Mouse (Mus musculus): ENCODE data around the gene Clgn. TPM values are rescaled to one million over a fixed set of nuclear protein-coding genes. Genes with fewer than 3 reads are reported as not detected.
A peak's percentile ranks its signal among the peaks of the same experiment; 100 is the strongest.

Clgn gene
- total and polyA plus RNA-seq, 3 experiments: 0.59 to 1.5 (median 1.2) TPM

DNA sequence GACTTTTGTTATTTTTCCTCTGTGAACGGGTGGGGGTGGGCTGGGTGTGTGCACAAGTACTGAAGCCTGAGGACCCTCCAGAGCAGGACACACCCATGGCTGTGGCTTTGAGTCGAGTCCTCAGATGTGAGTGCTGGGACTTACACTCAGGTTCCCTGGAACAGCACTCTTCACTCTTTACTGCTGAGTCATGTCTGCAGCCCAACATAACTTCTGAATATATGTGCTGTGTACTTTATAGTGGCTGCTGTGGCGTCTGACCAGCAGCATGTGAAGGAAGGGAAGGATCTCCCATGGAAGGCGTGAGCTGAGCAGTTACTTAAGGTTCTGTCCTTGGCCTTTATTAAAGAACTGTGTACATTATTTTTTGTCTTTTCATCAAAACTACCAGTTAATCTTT lies 9.5 kb upstream of the Clgn start:
- H3K9me3 ChIP-seq (replicated peaks; ENCODE audit: low read length): no peaks in the 10 kb centered on the region

DNA sequence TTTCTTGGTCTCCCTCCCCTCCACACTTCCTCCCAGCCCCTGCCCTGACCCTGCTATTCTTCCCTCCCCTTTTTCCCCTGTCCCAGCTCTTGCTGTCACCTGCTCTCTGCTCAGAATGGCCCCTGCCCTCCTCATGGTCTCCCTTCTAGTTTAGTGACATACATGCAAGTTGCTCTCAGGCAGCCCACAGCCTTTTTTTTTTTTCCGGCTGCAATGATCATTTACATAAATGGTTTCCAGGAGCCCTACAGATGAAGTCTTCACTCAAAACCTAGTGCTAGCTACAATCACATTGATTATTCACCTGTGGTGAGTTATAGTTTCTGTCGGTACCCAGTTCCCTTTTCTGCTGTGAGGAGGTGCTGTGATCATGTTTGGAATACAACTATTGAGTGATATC lies 8.7 kb upstream of the Clgn start:
- dilution Hi-C loops (cut with MboI; ENCODE audit: extremely low pct_ligation_motif_present, extremely low pct_unique_long_range_greater_than_20kb, low sequenced_read_pairs): no loop called here
- no peaks in the 10 kb centered on the region for H3K9me3 ChIP-seq (replicated peaks; ENCODE audit: low read length)
- H3K9ac ChIP-seq (ENCODE audit: insufficient read depth, low read depth): no peak overlapping the region

More for the DNA sequence above, 9.5 kb upstream of the Clgn start:
- in situ Hi-C loops (cut with MboI; ENCODE audit: low pct_ligation_motif_present, low pct_unique_long_range_greater_than_20kb, low sequenced_read_pairs) (no loop called here), dilution Hi-C loops (cut with MboI; ENCODE audit: extremely low pct_ligation_motif_present, extremely low pct_unique_long_range_greater_than_20kb, low sequenced_read_pairs) (no loop called here)
- no peak for TF ChIP-seq MXI1 (IDR thresholded peaks at IDR 0.05; ENCODE audit: low read depth, low read length)
- TF ChIP-seq NRF1 (IDR thresholded peaks at IDR 0.05; ENCODE audit: low read depth, low read length): no peak
- no peak for TF ChIP-seq EP300 (IDR thresholded peaks at IDR 0.05; ENCODE audit: low read length)
- TF ChIP-seq CHD1 (IDR thresholded peaks at IDR 0.05; ENCODE audit: low read depth, low read length): no peak
- no peak for TF ChIP-seq TCF12 (IDR thresholded peaks at IDR 0.05; ENCODE audit: low read depth, low read length)
- TF ChIP-seq RAD21 (IDR thresholded peaks at IDR 0.05; ENCODE audit: low read depth, low read length): no peak
- no peak for TF ChIP-seq ELF1 (IDR thresholded peaks at IDR 0.05; ENCODE audit: low read depth, low read length)
- TF ChIP-seq MAX (IDR thresholded peaks at IDR 0.05; ENCODE audit: low read length): no peak
- TF ChIP-seq CHD2 (IDR thresholded peaks at IDR 0.05; ENCODE audit: low read length): no peak
- TF ChIP-seq KAT2A (IDR thresholded peaks at IDR 0.05; ENCODE audit: insufficient replicate concordance, low read length): no peak
- TF ChIP-seq JUN (IDR thresholded peaks at IDR 0.05; ENCODE audit: insufficient read depth, low read depth, low read length): no peak
- TF ChIP-seq POLR2AphosphoS2 (IDR thresholded peaks at IDR 0.05; ENCODE audit: low read depth, low read length): no peak
- no peak for TF ChIP-seq UBTF (IDR thresholded peaks at IDR 0.05; ENCODE audit: low read depth, low read length)
- TF ChIP-seq IRF4 (IDR thresholded peaks at IDR 0.05; ENCODE audit: low read depth, low read length): no peak
- no peak for TF ChIP-seq BHLHE40 (IDR thresholded peaks at IDR 0.05; ENCODE audit: low read depth, low read length)
- TF ChIP-seq MYC (IDR thresholded peaks at IDR 0.05; ENCODE audit: low read depth, low read length): no peak
- TF ChIP-seq GABPA (IDR thresholded peaks at IDR 0.05; ENCODE audit: insufficient replicate concordance, low read depth, low read length): no peak
- TF ChIP-seq HCFC1 (IDR thresholded peaks at IDR 0.05; ENCODE audit: low read depth, low read length): no peak
- Histone ChIP-seq H3K4me1 (ENCODE audit: control insufficient read depth in 1 of 2, insufficient read depth in 2 of 2) (peaks cover 0 to 11% of the 10 kb centered on the region in 2 experiments; a peak in 2 of 4 replicates), H3K27ac (ENCODE audit: insufficient read depth, low read depth) (no peak overlapping the region), H3K79me2 (replicated peaks; ENCODE audit: control insufficient read depth, extremely low read depth, insufficient read depth, poor library complexity, severe bottlenecking) (no peaks in the 10 kb centered on the region), H3K4me2 (ENCODE audit: insufficient read depth, low read depth, poor library complexity, severe bottlenecking) (no peak overlapping the region), H3K27me3 (replicated peaks) (no peaks in the 10 kb centered on the region), H3K4me3 (replicated peaks in 1 of 3; ENCODE audit: low read depth in 2 of 3, low read length in 2 of 3, poor library complexity in 1 of 3) (no peak overlapping the region), H3K9ac (ENCODE audit: insufficient read depth, low read depth) (no peak overlapping the region), H3K36me3 (replicated peaks in 1 of 2; ENCODE audit: control insufficient read depth in 1 of 2, insufficient read depth in 1 of 2, low read length in 1 of 2) (no peaks in the 10 kb centered on the region)
- no peak for DNase-seq (ENCODE audit: extremely low read depth)

More for the DNA sequence above, 8.7 kb upstream of the Clgn start:
- DNase-seq (ENCODE audit: extremely low read depth): peak; percentile 49
- TF ChIP-seq MAX (IDR thresholded peaks at IDR 0.05; ENCODE audit: low read length): no peak
- TF ChIP-seq ZNF384 (IDR thresholded peaks at IDR 0.05; ENCODE audit: low read depth, low read length): peak; percentile 92
- H3K27ac ChIP-seq (ENCODE audit: insufficient read depth, low read depth): no peak overlapping the region
- no peaks in the 10 kb centered on the region for H3K27me3 ChIP-seq (replicated peaks)
- no peaks in the 10 kb centered on the region for H3K79me2 ChIP-seq (replicated peaks; ENCODE audit: control insufficient read depth, extremely low read depth, insufficient read depth, poor library complexity, severe bottlenecking)
- peaks cover 0 to 11% of the 10 kb centered on the region in 2 experiments; a peak in 2 of 4 replicates for H3K4me1 ChIP-seq (ENCODE audit: control insufficient read depth in 1 of 2, insufficient read depth in 2 of 2)
- in situ Hi-C loops (cut with MboI; ENCODE audit: low pct_ligation_motif_present, low pct_unique_long_range_greater_than_20kb, low sequenced_read_pairs): no loop called here
- H3K4me3 ChIP-seq (replicated peaks in 1 of 3; ENCODE audit: low read depth in 2 of 3, low read length in 2 of 3, poor library complexity in 1 of 3): no peak overlapping the region
- no peak overlapping the region for H3K4me2 ChIP-seq (ENCODE audit: insufficient read depth, low read depth, poor library complexity, severe bottlenecking)
- no peaks in the 10 kb centered on the region for H3K36me3 ChIP-seq (replicated peaks in 1 of 2; ENCODE audit: control insufficient read depth in 1 of 2, insufficient read depth in 1 of 2, low read length in 1 of 2)

Measured in CH12.LX (cell line).